In the genomic region with DNA sequence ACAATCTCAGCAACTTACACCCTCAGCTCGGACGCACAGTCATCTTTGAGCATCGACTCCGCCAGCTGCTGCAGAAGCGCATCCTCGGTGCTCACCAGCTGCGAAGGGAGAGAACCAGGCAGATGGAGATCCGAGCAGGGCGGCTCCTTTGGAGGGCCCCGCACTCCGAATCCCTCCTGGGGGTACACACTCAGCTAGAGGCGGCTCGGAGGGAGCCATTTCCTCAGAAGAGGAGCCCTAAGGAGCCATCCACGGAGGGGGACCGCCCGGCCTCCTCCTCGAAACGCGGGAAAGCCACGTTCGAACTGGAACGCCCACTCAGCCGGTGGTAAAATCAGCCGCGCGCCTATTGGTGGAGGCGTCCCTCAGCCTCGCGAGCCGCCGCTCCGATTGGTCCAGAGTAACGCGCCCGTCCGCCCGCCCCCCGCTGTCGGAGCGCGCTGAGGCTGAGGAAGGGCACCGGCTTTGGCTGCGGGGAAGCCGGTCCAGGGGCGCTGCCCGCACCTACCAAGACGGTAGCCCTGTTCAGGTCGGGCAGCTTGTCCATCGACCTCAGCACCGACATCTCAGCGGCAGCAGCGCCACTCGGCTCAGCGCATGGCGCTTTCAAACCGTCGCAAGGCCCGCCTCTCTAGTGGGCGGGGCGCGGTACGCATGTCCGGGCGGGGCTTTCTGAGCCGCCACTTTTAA, we compare ENCODE assay signal across 8 mouse cellular contexts. TPM values are rescaled to one million over a fixed set of nuclear protein-coding genes. Genes with fewer than 3 reads are reported as not detected.
A peak's percentile ranks its signal among the peaks of the same experiment; 100 is the strongest.
DNase-seq lines count a peak whose midpoint lies in the region; ATAC-seq and TF ChIP-seq lines count a peak whose summit lies in the region.

A gene (minus strand): TSS at position 634 of the 690 bp plus-strand sequence.

- no peak for TF ChIP-seq CTCF in kidney, postnatal 0 days (IDR thresholded peaks at IDR 0.05; ENCODE audit: low read depth)

- DNase-seq in B cell, adult 2 months, result peak; percentile 90 to 92
- peak; percentile 91 for DNase-seq in brain, adult 2 months (ENCODE audit: low read depth, low spot score)
- peak; percentile 97 for DNase-seq in kidney, postnatal 0 days (ENCODE audit: low spot score)
- peak; percentile 94 for DNase-seq in liver, embryonic 11.5 days (ENCODE audit: low spot score)
- peak; percentile 95 for DNase-seq in naive thymus-derived CD4-positive, alpha-beta T cell, adult 2 months (ENCODE audit: low read depth)

- H3K4me3 ChIP-seq in heart, embryonic 12.5 days, result peak within 1 kb of the TSS; percentile 76
- peak within 1 kb of the TSS; percentile 71 for H3K4me3 ChIP-seq in kidney, postnatal 0 days (replicated peaks; ENCODE audit: low read depth, low read length)
- H3K4me3 ChIP-seq in liver, embryonic 11.5 days (ENCODE audit: low read depth, low read length), result peak within 1 kb of the TSS; percentile 69
- peak within 1 kb of the TSS; percentile 63 for H3K4me3 ChIP-seq in stomach, embryonic 14.5 days (ENCODE audit: low read depth, low read length)

- H3K36me3 ChIP-seq in heart, embryonic 12.5 days, result peaks cover 1% of the 10 kb centered on the region
- H3K36me3 ChIP-seq in kidney, postnatal 0 days (ENCODE audit: insufficient read depth, low read length), result no peaks in the 10 kb centered on the region
- no peaks in the 10 kb centered on the region for H3K36me3 ChIP-seq in liver, embryonic 11.5 days (ENCODE audit: control insufficient read depth, insufficient read depth, low read length)
- H3K36me3 ChIP-seq in stomach, embryonic 14.5 days (ENCODE audit: control insufficient read depth, insufficient read depth, low read length), result no peaks in the 10 kb centered on the region

- ATAC-seq in erythroblast, adult 5-6 weeks (replicated peaks; ENCODE audit: low FRiP score, poor library complexity, severe bottlenecking), result peak; percentile 95
- peak; percentile 97 for ATAC-seq in heart, embryonic 12.5 days (ENCODE audit: insufficient number of reproducible peaks, low FRiP score)
- ATAC-seq in kidney, postnatal 0 days (replicated peaks; ENCODE audit: low FRiP score, low read depth), result peak; percentile 96
- ATAC-seq in liver, embryonic 11.5 days (replicated peaks; ENCODE audit: low FRiP score), result peak; percentile 97
- ATAC-seq in stomach, embryonic 14.5 days (ENCODE audit: insufficient number of reproducible peaks, insufficient read depth, low FRiP score, low read depth), result peak; percentile 95

- H3K4me2 ChIP-seq in heart, embryonic 12.5 days, result peak within 1 kb of the TSS; percentile 85
- peak within 1 kb of the TSS; percentile 89 for H3K4me2 ChIP-seq in kidney, postnatal 0 days (ENCODE audit: low read length)
- H3K4me2 ChIP-seq in liver, embryonic 11.5 days, result peak within 1 kb of the TSS; percentile 97
- peak within 1 kb of the TSS; percentile 90 for H3K4me2 ChIP-seq in stomach, embryonic 14.5 days (replicated peaks; ENCODE audit: low read depth, low read length)

- peaks cover 9% of the 10 kb centered on the region for H3K4me1 ChIP-seq in heart, embryonic 12.5 days (replicated peaks)
- H3K4me1 ChIP-seq in kidney, postnatal 0 days (replicated peaks; ENCODE audit: insufficient read depth, low read length), result 0 out of 2 replicates have a peak, but pooled peaks cover 5% of the 10 kb centered on the region
- H3K4me1 ChIP-seq in liver, embryonic 11.5 days (replicated peaks; ENCODE audit: control insufficient read depth, insufficient read depth, low read length), result peaks cover 8% of the 10 kb centered on the region
- 0 out of 2 replicates have a peak, but pooled peaks cover 4% of the 10 kb centered on the region for H3K4me1 ChIP-seq in stomach, embryonic 14.5 days (ENCODE audit: control insufficient read depth, insufficient read depth, low read length)

- H3K9ac ChIP-seq in heart, embryonic 12.5 days, result peak within 1 kb of the TSS; percentile 68
- H3K9ac ChIP-seq in kidney, postnatal 0 days (ENCODE audit: low read depth, low read length), result peak within 1 kb of the TSS; percentile 62
- H3K9ac ChIP-seq in liver, embryonic 11.5 days (ENCODE audit: low read depth, low read length), result peak within 1 kb of the TSS; percentile 84
- H3K9ac ChIP-seq in stomach, embryonic 14.5 days (replicated peaks; ENCODE audit: low read depth, low read length), result peak within 1 kb of the TSS; percentile 57

- peak within 1 kb of the TSS; percentile 61; the same call in 1 of the 2 replicates for H3K27ac ChIP-seq in heart, embryonic 12.5 days (ENCODE audit: poor library complexity, severe bottlenecking)
- H3K27ac ChIP-seq in kidney, postnatal 0 days, result peak within 1 kb of the TSS; percentile 64; the same call in 1 of the 2 replicates
- H3K27ac ChIP-seq in liver, embryonic 11.5 days (ENCODE audit: low read depth, low read length), result peak within 1 kb of the TSS; percentile 88
- H3K27ac ChIP-seq in stomach, embryonic 14.5 days (ENCODE audit: low read length), result peak within 1 kb of the TSS; percentile 69; the same call in 1 of the 2 replicates

- no peaks in the 10 kb centered on the region for H3K27me3 ChIP-seq in heart, embryonic 12.5 days (replicated peaks)
- no peaks in the 10 kb centered on the region for H3K27me3 ChIP-seq in kidney, postnatal 0 days (ENCODE audit: insufficient read depth, low read length)
- no peaks in the 10 kb centered on the region for H3K27me3 ChIP-seq in liver, embryonic 11.5 days (replicated peaks; ENCODE audit: control insufficient read depth, insufficient read depth, low read length)
- no peaks in the 10 kb centered on the region for H3K27me3 ChIP-seq in stomach, embryonic 14.5 days (ENCODE audit: control insufficient read depth, insufficient read depth, low read length)

- no peaks in the 10 kb centered on the region for H3K9me3 ChIP-seq in heart, embryonic 12.5 days (replicated peaks)
- H3K9me3 ChIP-seq in kidney, postnatal 0 days (replicated peaks; ENCODE audit: low read length), result no peaks in the 10 kb centered on the region
- H3K9me3 ChIP-seq in liver, embryonic 11.5 days (ENCODE audit: control insufficient read depth, low read length), result no peaks in the 10 kb centered on the region
- no peaks in the 10 kb centered on the region for H3K9me3 ChIP-seq in stomach, embryonic 14.5 days (ENCODE audit: control insufficient read depth, low read depth, low read length)

- under 1% methylated on average over 65 of the region's 65 CpGs for WGBS in heart, embryonic 12.5 days
- under 1% methylated on average over 65 of the region's 65 CpGs for WGBS in kidney, postnatal 0 days
- under 1% methylated on average over 62 of the region's 65 CpGs for WGBS in liver, embryonic 11.5 days
- under 1% methylated on average over 65 of the region's 65 CpGs for WGBS in stomach, embryonic 14.5 days

RNA-seq across cellular contexts. Expression of the gene that starts here (rescaled TPM):
- 10.7 and 11.0 TPM in 2 replicates for total RNA-seq in erythroblast, adult 5-6 weeks (2015; ENCODE audit: low replicate concordance)
- 2.3 and 7.2 TPM in 2 replicates for total RNA-seq in erythroblast, adult 5-6 weeks (2017; ENCODE audit: low replicate concordance)
- 57.9 and 67.0 TPM in 2 replicates for polyA plus RNA-seq in heart, embryonic 12.5 days (2016; fragmentation: Nextera tagmentation; extraction: Ambion mirVana)
- polyA plus RNA-seq in kidney, postnatal 0 days (2015; fragmentation: Nextera tagmentation; extraction: Ambion mirVana), result 45.0 and 46.4 TPM in 2 replicates
- polyA plus RNA-seq in liver, embryonic 11.5 days (2014; fragmentation: Nextera tagmentation; extraction: Ambion mirVana), result 56.5 and 58.8 TPM in 2 replicates
- polyA plus RNA-seq in stomach, embryonic 14.5 days (2014; fragmentation: Nextera tagmentation; extraction: Ambion mirVana), result 72.1 and 86.7 TPM in 2 replicates

Comparison
In these comparisons a context has a peak if more than half of its experiments do, and no peak if none do; other contexts are left out.
1. Peak in every context shown above with its lines: DNase-seq, ATAC-seq, H3K4me3 ChIP-seq and H3K27ac ChIP-seq.